Mouse (Mus musculus) frontal cortex, postnatal 14 days (tissue): ENCODE results near the gene Mmgt1.

Source experiments
- DNase-seq, 2 experiments: peaks; one replicate each; pipeline ENCODE4 v3.0.0; 2022; ENCODE audit warnings: low spot score in 2 of 2

Gene Mmgt1

DNA sequence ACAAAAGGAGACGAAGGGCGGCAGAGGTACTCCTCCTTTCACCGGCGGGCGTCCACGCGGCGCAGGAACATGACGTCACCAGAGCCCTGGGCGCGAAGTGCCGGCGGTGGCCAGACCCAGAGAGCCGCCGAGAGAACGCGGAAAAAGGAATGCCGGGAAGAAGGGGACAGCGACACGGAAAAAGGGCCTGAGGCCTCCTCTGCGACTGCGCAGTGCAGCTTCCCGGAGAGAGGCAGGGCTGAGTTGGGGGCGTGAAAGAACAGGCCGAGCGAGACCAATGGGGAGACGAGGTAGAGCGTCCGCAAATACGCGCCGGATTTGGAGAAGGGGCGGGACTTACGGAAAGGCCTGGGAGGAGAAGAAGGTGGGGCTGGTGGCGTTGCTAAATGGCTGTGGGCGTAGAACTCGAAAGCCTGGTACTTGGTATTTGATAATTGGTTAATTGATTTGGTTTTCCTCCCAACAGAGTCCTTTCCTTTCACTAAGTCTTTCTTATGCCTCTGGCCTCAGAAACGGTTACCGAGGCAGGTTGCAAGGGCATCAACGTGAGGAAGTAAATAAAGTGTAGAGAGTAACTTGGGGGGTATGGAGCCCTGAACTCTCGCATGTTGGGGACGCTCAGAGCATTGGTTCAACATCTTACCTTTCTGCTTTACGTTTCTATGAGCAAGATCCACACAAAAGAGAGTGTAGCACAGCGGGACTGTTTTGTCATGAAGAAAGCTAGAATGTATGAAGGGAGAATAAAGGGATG, at the start of gene Mmgt1:
TSS of gene Mmgt1 (minus strand) at position 183 of the 754 bp plus-strand sequence.
- peak; percentile 87 to 89 for DNase-seq

GRCm38 (mm10) chrX:56640066-56640465, 42.2 kb upstream of the Mmgt1 start:
- DNase-seq, result no peak

DNA sequence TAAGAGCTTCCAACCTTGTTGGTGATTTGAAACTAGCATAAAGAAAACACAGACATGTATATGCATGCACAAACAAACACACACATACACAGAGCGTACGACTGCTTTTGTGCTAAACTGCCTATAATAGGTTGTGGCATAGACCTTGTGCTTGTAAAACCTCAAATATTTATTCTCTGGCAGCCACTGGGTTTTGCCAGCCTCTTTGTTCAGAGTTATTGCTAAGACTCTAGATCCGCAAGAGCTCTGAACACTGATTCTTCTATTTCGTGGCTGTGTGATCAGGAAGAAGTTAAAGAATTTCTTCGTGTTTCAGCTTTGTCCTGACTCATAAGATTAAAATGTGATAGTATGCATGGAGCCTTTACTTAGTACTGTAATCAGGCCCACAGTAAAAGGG, 38.3 kb upstream of the Mmgt1 start:
- DNase-seq, result no peak

DNA sequence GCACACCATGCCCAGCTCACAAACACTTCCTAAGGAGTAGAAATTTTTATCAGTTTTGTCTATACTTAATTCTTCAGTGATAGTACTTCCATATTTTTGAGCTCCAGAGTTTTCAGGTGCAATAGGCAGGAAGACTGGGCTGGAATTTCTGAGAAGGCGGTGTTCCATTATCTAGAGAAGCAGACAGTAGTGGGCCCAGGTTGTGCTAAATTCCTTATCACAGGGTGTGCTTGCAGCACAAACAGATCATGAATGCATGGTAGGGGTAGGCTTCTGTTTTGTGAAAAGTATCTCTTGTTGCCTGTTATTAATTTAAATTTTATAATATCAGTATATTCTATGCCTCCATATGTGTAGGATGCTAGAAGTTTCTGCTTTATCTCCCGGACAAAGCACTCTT, 17.4 kb upstream of the Mmgt1 start:
- DNase-seq, result no peak

GRCm38 (mm10) chrX:56610318-56610694, 12.4 kb upstream of the Mmgt1 start:
- no peak for DNase-seq

- peak; percentile 25 to 35 for DNase-seq
Measured at GRCm38 (mm10) chrX:56609623-56610317, 11.9 kb upstream of the Mmgt1 start, which contains the start of gene Slc9a6. TSS of gene Slc9a6 (plus strand) at chrX:56609757.

DNA sequence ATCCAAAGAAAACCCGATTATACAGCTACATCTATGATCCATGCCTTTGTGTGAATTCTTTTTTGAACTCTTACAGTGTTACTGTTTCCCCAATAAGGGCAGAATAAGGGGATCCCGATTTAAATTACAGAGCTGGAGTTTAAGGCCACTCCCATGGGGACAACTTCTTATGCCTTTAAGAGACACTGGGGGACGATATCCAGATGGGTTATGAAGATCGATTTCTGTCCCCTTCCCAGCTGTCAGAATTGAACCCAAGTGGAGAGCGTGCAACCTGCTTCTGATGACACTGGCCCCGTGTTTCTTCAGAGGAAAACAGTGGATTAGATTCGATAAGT, 11.4 kb upstream of the Mmgt1 start:
- DNase-seq, result no peak

GRCm38 (mm10) chrX:56607032-56607710, 9.3 kb upstream of the Mmgt1 start:
- no peak for DNase-seq

DNA sequence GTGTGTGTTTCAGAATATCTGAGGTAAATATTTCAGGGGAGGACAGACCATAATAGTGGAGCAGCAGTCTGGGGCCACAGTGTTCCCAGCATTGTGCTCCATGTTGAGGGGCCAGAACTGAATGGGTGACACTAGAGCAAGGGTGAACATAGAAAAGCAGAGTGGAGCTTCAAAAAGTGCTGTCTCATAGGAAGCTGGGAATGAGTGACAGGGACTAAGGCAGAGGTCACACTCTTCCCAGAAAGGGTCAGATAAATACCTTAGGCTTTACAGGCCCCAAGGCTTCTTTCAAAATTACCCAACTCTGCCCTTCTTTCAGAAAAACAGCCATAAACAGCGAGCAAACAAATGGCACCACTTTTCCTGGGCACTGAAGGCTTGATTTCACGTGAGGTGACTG, 8.7 kb upstream of the Mmgt1 start:
- no peak for DNase-seq

GRCm38 (mm10) chrX:56597219-56597886, 516 bp downstream of the Mmgt1 start:
- DNase-seq, result peak in 1 of 2 experiments; percentile 4

GRCm38 (mm10) chrX:56578200-56578599, 19.7 kb downstream of the Mmgt1 start:
- DNase-seq, result no peak

DNA sequence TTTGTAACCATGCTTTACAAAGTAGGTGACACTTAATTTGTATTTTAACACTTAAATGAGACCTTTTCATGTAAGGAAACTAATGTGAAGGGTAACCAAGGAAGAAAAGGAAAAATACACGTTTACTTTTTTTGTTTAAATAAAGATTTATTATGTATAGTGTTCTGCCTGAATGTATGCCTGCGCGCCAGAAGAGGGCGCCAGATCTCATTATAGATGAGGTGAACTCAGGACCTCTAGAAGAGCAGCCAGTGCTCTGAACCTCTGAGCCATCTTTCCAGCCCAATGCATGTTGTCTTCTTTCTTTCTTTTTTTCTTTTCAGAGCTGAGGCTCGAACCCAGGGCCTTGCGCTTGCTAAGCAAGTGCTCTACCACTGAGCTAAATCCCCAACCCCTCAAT, 25.4 kb downstream of the Mmgt1 start:
- DNase-seq, result no peak

- no peak for DNase-seq
Measured at GRCm38 (mm10) chrX:56553584-56553983, 44.3 kb downstream of the Mmgt1 start.

- no peak for DNase-seq
Measured at GRCm38 (mm10) chrX:56549506-56549905, 48.4 kb downstream of the Mmgt1 start, which contains the start of gene Gm648. TSS of gene Gm648 (minus strand) at chrX:56549606.

GRCm38 (mm10) chrX:56537162-56537561, 60.7 kb downstream of the Mmgt1 start:
- DNase-seq, result peak; percentile 4 to 13
